Mouse (Mus musculus) left cerebral cortex, postnatal 14 days (tissue): Measurements from ENCODE around the gene 2010111I01Rik. TPM values are rescaled to one million over a fixed set of nuclear protein-coding genes. Genes with fewer than 3 reads are reported as not detected.
"Not testable (repeated sequence)": the region's sequence is repeated elsewhere in the genome, so short reads cannot be mapped to it uniquely, and the experiment has no call there.

Source experiments
- DNase-seq, 2 experiments: peaks; one replicate each; pipeline ENCODE4 v3.0.0; 2021 to 2022; ENCODE audit warnings: low spot score in 2 of 2, mixed read lengths in 1 of 2
- intact Hi-C: fragments of 180-260 bp; cut with DNase I; formaldehyde crosslinking; loops from one replicate; pipeline ENCODE4 v1.15.1; 2025
- total RNA-seq, 2 experiments: library from RNA; stranded (reverse); gene quantifications; 2 replicates each; pipeline ENCODE4 v1.2.3; 2021

The 2010111I01Rik gene
- total RNA-seq, 2 experiments from 2014 or later = 80.6 to 105 TPM

- intact Hi-C loops = no loop called here
- DNase-seq = no peak
These were observed 13.1 kb upstream of the 2010111I01Rik start for GRCm38 (mm10) chr13:62951606-62952005.

DNA sequence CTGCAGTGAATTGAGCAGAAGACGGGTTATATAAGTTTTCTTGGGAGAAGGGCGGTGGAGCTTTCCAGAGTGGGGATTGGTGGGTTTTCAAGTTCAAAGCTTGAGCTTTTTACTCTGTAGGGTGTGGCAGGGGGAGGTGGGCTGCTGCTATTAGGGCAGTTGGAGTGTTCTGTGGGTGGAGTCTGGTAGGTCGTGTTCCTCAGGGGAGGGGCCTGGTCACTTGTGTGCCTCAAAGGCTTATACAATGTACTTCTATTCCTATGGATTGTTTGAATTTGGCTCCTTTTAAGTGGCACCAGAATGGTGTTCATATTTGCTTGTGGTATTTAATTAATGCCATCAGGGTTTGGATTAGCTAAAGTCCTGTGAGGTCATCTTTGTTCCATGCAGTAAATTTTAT is 12.6 kb upstream of the 2010111I01Rik start:
- DNase-seq = no peak
- intact Hi-C loops = no loop called here

- no peak for DNase-seq
- intact Hi-C loops = no loop called here
These were observed 12.1 kb upstream of the 2010111I01Rik start for GRCm38 (mm10) chr13:62952624-62953023.

GRCm38 (mm10) chr13:62955997-62956396 is 8.7 kb upstream of the 2010111I01Rik start:
- intact Hi-C loops = no loop called here
- no peak for DNase-seq

- intact Hi-C loops = no loop called here
- DNase-seq = no peak
These were observed 7.9 kb upstream of the 2010111I01Rik start for GRCm38 (mm10) chr13:62956776-62957175.

- no peak for DNase-seq
- intact Hi-C loops = no loop called here
These were observed 1.3 kb upstream of the 2010111I01Rik start for GRCm38 (mm10) chr13:62963358-62963757.

- intact Hi-C loops = no loop called here
- no peak for DNase-seq
These were observed 3.5 kb downstream of the 2010111I01Rik start for GRCm38 (mm10) chr13:62968223-62968622.

DNA sequence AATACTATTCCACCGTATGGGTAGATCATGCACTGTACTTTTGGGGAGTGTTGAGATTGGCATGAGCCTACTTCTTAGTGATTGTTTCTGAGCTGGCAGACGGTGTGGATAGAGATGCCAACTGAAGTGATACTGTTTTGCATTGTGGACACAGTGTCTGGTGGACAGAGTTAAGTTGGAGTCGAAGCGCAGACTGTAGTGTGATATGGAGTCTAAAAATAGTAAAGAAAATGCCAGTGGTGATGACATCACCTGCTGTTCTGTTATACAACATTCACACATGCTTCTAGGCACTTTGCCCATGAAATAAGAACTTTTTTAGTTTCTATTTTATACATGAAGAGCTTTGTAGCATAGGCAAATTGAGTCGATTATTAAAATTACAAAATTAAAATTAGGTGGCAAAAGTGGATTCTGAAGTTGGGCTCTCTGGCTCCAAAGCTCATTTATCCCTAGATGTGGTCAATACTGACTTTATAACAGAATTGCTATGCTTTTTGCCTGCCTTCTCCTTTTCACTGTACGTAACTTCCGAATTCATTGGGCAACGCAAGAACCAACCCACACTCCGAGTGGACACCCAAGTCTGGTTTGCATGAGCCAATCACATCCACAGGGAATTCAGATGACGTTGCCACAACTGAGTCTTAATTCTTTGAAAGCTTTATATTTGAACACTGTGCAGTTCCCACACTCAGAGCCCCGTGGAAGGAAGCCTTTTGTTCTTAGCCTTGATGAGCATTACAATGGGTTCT is 6.0 kb downstream of the 2010111I01Rik start:
- intact Hi-C loops = no loop called here
- peak; percentile 17 to 79 for DNase-seq

GRCm38 (mm10) chr13:62972403-62972802 is 7.7 kb downstream of the 2010111I01Rik start:
- intact Hi-C loops = no loop called here
- no peak for DNase-seq

DNA sequence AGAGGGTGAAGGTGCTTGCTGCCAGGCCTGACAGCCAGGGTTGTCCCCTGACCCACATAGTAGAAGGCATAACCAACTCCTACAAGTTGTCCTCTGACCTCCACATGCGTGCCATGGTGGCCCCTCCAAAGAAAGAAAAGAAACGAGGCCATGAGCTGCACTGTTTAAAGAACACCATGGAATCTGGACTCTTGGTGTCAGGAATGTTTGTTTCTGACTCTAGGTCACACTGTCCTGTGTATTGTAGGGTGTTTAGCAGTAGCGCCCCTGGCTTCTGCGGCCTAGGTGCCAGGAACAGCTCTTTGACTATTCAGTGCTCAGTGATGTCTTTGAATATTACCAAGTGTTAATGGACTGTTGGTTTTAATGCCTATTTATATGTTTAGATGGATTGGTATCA is 8.4 kb downstream of the 2010111I01Rik start:
- intact Hi-C loops = no loop called here
- DNase-seq = no peak

DNA sequence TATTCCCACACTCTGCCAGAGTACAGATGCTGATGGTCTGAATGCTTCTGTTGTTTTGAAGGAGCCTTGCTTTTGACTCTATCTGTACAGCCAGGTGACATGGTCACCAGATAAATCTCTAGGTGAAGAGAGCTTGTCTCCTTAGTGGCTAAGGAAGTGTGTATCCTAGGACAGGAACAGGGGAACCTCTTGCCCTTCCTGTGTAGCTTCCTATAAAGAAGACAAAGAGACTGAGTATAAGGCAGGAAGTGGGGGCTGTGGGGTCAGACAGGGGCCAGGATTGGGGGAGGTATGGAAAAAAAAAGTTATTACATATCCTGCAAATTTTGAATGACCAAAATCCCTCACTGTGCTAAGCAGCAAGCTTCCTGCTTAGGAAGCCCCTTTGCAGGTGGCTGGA is 13.4 kb downstream of the 2010111I01Rik start:
- DNase-seq = no peak
- intact Hi-C loops = no loop called here

- intact Hi-C loops = no loop called here
- DNase-seq = no peak
These were observed 14.1 kb downstream of the 2010111I01Rik start for GRCm38 (mm10) chr13:62978784-62979183.

- intact Hi-C loops = no loop called here
- no peak for DNase-seq
These were observed 14.5 kb downstream of the 2010111I01Rik start for GRCm38 (mm10) chr13:62979215-62979614.

DNA sequence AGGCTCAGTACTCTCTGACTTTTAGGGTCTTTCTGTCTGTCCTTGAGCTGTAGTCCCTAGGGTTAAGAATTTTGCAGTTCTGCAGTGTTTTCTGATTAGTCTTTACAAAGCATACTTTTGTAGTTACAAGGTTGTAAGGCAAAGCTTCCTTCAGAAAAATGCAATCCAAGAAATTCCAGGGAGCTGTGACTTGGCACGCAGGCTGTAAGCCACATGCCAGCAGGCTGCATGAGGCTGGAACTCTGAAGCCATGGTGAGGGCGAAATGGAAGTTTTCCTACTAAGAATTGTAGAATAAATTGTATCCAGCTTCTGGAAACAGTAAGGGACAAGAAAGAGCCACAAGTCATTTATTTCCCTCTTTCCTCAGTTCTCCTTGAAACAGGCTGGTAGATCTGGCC is 15.4 kb downstream of the 2010111I01Rik start:
- intact Hi-C loops = no loop called here
- no peak for DNase-seq

- intact Hi-C loops = no loop called here
- DNase-seq = no peak
These were observed 19.8 kb downstream of the 2010111I01Rik start for GRCm38 (mm10) chr13:62984485-62984884.

- intact Hi-C loops = no loop called here
- DNase-seq = no peak
These were observed 25.3 kb downstream of the 2010111I01Rik start for GRCm38 (mm10) chr13:62989891-62990490.

- intact Hi-C loops = no loop called here
- DNase-seq = no peak
These were observed 29.1 kb downstream of the 2010111I01Rik start for GRCm38 (mm10) chr13:62993543-62994477.

GRCm38 (mm10) chr13:62996767-62997166 is 32.1 kb downstream of the 2010111I01Rik start:
- DNase-seq = no peak
- intact Hi-C loops = no loop called here

GRCm38 (mm10) chr13:63007491-63007890 is 42.8 kb downstream of the 2010111I01Rik start:
- DNase-seq, intact Hi-C loops: not testable (repeated sequence)
